Mouse (Mus musculus) olfactory bulb, adult 2 months (tissue): ENCODE results near the gene L3mbtl1. TPM values are rescaled to one million over a fixed set of nuclear protein-coding genes. Genes with fewer than 3 reads are reported as not detected.
A peak's percentile ranks its signal among the peaks of the same experiment; 100 is the strongest.

Experiments
- H3K27ac ChIP-seq: fragments of 200-500 bp; 2 replicates; pipeline ENCODE4 v1.5.1; 2012; ENCODE audit warnings: low read depth, low read length; ENCODE audit not compliant: insufficient read depth
- H3K4me1 ChIP-seq: fragments of 200-500 bp; 2 replicates; pipeline ENCODE4 v1.6.1; 2012; ENCODE audit warnings: low read length; ENCODE audit not compliant: control insufficient read depth, insufficient read depth
- H3K4me3 ChIP-seq: fragments of 200-500 bp; 2 replicates; pipeline ENCODE4 v1.5.1; 2012; ENCODE audit warnings: mild to moderate bottlenecking, low read depth, low read length, moderate library complexity; ENCODE audit not compliant: insufficient read depth
- CTCF ChIP-seq: fragments of 200-500 bp; IDR thresholded peaks from 2 replicates; pipeline ENCODE4 v1.5.1; 2012; ENCODE audit warnings: low read depth, mild to moderate bottlenecking, low read length, moderate library complexity; ENCODE audit not compliant: insufficient read depth
- POLR2A ChIP-seq: fragments of 200-500 bp; IDR thresholded peaks from 2 replicates; pipeline ENCODE4 v1.6.1; 2012; ENCODE audit warnings: mild to moderate bottlenecking, low read depth, low read length, moderate library complexity; ENCODE audit not compliant: insufficient read depth
- WGBS: fragments of 180-500 bp; shearing (Covaris S2); methylation state at CpG from one replicate; pipeline ENCODE4 v1.1.7; 2018; 5-methylcytosine and 5-hydroxymethylcytosine counted together
- polyA plus RNA-seq: library from polyadenylated mRNA; stranded (reverse); fragments of >200 nt; gene quantifications from 2 replicates; pipeline ENCODE4 v1.2.4, GENCODE M21; 2012; ENCODE audit warnings: low replicate concordance; ENCODE audit not compliant: missing spikeins, insufficient read depth, insufficient read length

Gene L3mbtl1
- polyA plus RNA-seq, 1 experiment = not detected

GRCm38 (mm10) chr2:162998528-162999230, 55.4 kb downstream of the L3mbtl1 start:
- TF ChIP-seq CTCF (no peak), POLR2A (no peak)
- Histone ChIP-seq H3K4me3 (no peak overlapping the region), H3K27ac (no peak overlapping the region), H3K4me1 (peaks cover 5% of the 10 kb centered on the region)
- WGBS = 35% methylated on average over 18 of the region's 18 CpGs

GRCm38 (mm10) chr2:162999744-163000143, 56.5 kb downstream of the L3mbtl1 start:
- 35% methylated on average over 3 of the region's 3 CpGs for WGBS
- Histone ChIP-seq H3K27ac (no peak overlapping the region), H3K4me1 (peaks cover 5% of the 10 kb centered on the region), H3K4me3 (no peak overlapping the region)
- no peak for TF ChIP-seq CTCF
- no peak for TF ChIP-seq POLR2A

- H3K4me3 ChIP-seq = no peak overlapping the region
- no peak for TF ChIP-seq CTCF
- no peak for TF ChIP-seq POLR2A
- 88% methylated on average over 1 of the region's 1 CpGs for WGBS
Measured at GRCm38 (mm10) chr2:163001071-163001470, 57.8 kb downstream of the L3mbtl1 start.

GRCm38 (mm10) chr2:163007299-163007698, 64.0 kb downstream of the L3mbtl1 start:
- Histone ChIP-seq H3K4me3 (no peak overlapping the region), H3K4me1 (no peaks in the 10 kb centered on the region), H3K27ac (no peak overlapping the region)
- WGBS = 74% methylated on average over 4 of the region's 4 CpGs
- TF ChIP-seq POLR2A (no peak), CTCF (no peak)

More at GRCm38 (mm10) chr2:163001071-163001470, 57.8 kb downstream of the L3mbtl1 start:
- no peak overlapping the region for H3K27ac ChIP-seq
- H3K4me1 ChIP-seq = peaks cover 5% of the 10 kb centered on the region

- TF ChIP-seq CTCF (no peak), POLR2A (peak; percentile 70)
- 0 out of 2 replicates have a peak within 1 kb of the TSS, but pooled peaks have one; percentile 35 for H3K27ac ChIP-seq
- no peaks in the 10 kb centered on the region; the same call in 1 of the 2 replicates for H3K4me1 ChIP-seq
- H3K4me3 ChIP-seq = peak within 1 kb of the TSS; percentile 83
- under 1% methylated on average over 57 of the region's 57 CpGs for WGBS
Measured at GRCm38 (mm10) chr2:163016916-163017743, 73.9 kb downstream of the L3mbtl1 start, which contains the start of gene Ift52. Gene Ift52 (plus strand): TSS chr2:163017354.

Other genes with a start within 250 kb of the L3mbtl1 start
- 181 TPM in 1 of 2 replicates, not detected in the other for gene Srsf6, start 11.9 kb upstream of the L3mbtl1 start, polyA plus RNA-seq
- not detected in 2 replicates for gene Sgk2, start 43.9 kb downstream of the L3mbtl1 start, polyA plus RNA-seq
- gene Ift52, start 73.9 kb downstream of the L3mbtl1 start, polyA plus RNA-seq = not detected in 2 replicates
- gene Mybl2, start 111.2 kb downstream of the L3mbtl1 start, polyA plus RNA-seq = not detected in 2 replicates
- gene Gtsf1l, start 144.4 kb downstream of the L3mbtl1 start, polyA plus RNA-seq = not detected in 2 replicates